Mouse (Mus musculus) ES-E14 (cell line): ENCODE data around the gene Ubtf.

Source experiments
- CHD2 ChIP-seq: IDR thresholded peaks from 2 replicates; pipeline ENCODE4 v1.6.1; 2014; ENCODE audit warnings: mild to moderate bottlenecking, low read depth, low read length, inconsistent platforms
- MAFK ChIP-seq: IDR thresholded peaks from 2 replicates; pipeline ENCODE4 v1.6.1; 2014; ENCODE audit warnings: mild to moderate bottlenecking, low read depth, low read length, inconsistent platforms; ENCODE audit not compliant: insufficient read depth
- ZC3H11A ChIP-seq: IDR thresholded peaks from 2 replicates; pipeline ENCODE4 v1.6.1; 2012; ENCODE audit warnings: low read depth, mild to moderate bottlenecking, inconsistent platforms, low read length, borderline replicate concordance
- ZNF384 ChIP-seq: IDR thresholded peaks from 2 replicates; pipeline ENCODE4 v1.6.1; 2012; ENCODE audit warnings: low read depth, low read length, inconsistent platforms

GRCm38 (mm10) chr11:102317298-102317900 lies 2.1 kb downstream of the Ubtf start:
- TF ChIP-seq ZC3H11A (no peak), CHD2 (no peak), ZNF384 (no peak), MAFK (no peak)
